Mouse (Mus musculus) frontal cortex, postnatal 14 days (tissue): ENCODE results near the gene Vill.

Source experiments
- DNase-seq, 2 experiments: peaks; one replicate each; pipeline ENCODE4 v3.0.0; 2022; ENCODE audit warnings: low spot score in 2 of 2

Gene Vill

GRCm38 (mm10) chr9:119080040-119080675 lies 27.6 kb downstream of the Vill start:
- DNase-seq: no peak

GRCm38 (mm10) chr9:119082039-119082438 lies 29.5 kb downstream of the Vill start:
- DNase-seq: no peak

- DNase-seq: no peak
Observed at GRCm38 (mm10) chr9:119082656-119083430, 30.3 kb downstream of the Vill start.

GRCm38 (mm10) chr9:119083966-119084365 lies 31.4 kb downstream of the Vill start:
- DNase-seq: no peak

- no peak for DNase-seq
Observed at GRCm38 (mm10) chr9:119086451-119086850, 33.9 kb downstream of the Vill start.

- no peak for DNase-seq
Observed at GRCm38 (mm10) chr9:119087309-119087708, 34.7 kb downstream of the Vill start.

- peak; percentile 64 to 72 for DNase-seq
Observed at GRCm38 (mm10) chr9:119088148-119088801, 35.7 kb downstream of the Vill start.

GRCm38 (mm10) chr9:119089437-119089836 lies 36.9 kb downstream of the Vill start:
- DNase-seq: no peak

- no peak for DNase-seq
Observed at GRCm38 (mm10) chr9:119090462-119090861, 37.9 kb downstream of the Vill start.

GRCm38 (mm10) chr9:119091581-119092310 lies 39.2 kb downstream of the Vill start:
- no peak for DNase-seq

GRCm38 (mm10) chr9:119092473-119093418 lies 40.2 kb downstream of the Vill start:
- DNase-seq: no peak

- DNase-seq: peak; percentile 77
Observed at GRCm38 (mm10) chr9:119093419-119094295, 41.1 kb downstream of the Vill start, which contains the start of gene Plcd1. TSS of gene Plcd1 (minus strand) at chr9:119093502.

GRCm38 (mm10) chr9:119094462-119095109 lies 42.0 kb downstream of the Vill start:
- DNase-seq: no peak

GRCm38 (mm10) chr9:119100177-119100898 lies 47.8 kb downstream of the Vill start:
- DNase-seq: no peak

GRCm38 (mm10) chr9:119101992-119102782 lies 49.6 kb downstream of the Vill start, which contains the start of gene Dlec1:
TSS of gene Dlec1 (plus strand) at chr9:119102478.
- DNase-seq: peak; percentile 62 to 63

- DNase-seq: no peak
Observed at GRCm38 (mm10) chr9:119102783-119103113, 50.2 kb downstream of the Vill start.

- DNase-seq: no peak
Observed at GRCm38 (mm10) chr9:119107566-119107965, 55.0 kb downstream of the Vill start.
